Mouse (Mus musculus): Measurements from ENCODE around the gene Nt5c. TPM values are rescaled to one million over a fixed set of nuclear protein-coding genes. Genes with fewer than 3 reads are reported as not detected.
"Not testable (repeated sequence)": the region's sequence is repeated elsewhere in the genome, so short reads cannot be mapped to it uniquely, and the experiment has no call there.

Nt5c gene
- polyA plus RNA-seq (2015; fragmentation: Nextera tagmentation; extraction: Ambion mirVana), result 82.6 and 91.0 TPM in 2 replicates

DNA sequence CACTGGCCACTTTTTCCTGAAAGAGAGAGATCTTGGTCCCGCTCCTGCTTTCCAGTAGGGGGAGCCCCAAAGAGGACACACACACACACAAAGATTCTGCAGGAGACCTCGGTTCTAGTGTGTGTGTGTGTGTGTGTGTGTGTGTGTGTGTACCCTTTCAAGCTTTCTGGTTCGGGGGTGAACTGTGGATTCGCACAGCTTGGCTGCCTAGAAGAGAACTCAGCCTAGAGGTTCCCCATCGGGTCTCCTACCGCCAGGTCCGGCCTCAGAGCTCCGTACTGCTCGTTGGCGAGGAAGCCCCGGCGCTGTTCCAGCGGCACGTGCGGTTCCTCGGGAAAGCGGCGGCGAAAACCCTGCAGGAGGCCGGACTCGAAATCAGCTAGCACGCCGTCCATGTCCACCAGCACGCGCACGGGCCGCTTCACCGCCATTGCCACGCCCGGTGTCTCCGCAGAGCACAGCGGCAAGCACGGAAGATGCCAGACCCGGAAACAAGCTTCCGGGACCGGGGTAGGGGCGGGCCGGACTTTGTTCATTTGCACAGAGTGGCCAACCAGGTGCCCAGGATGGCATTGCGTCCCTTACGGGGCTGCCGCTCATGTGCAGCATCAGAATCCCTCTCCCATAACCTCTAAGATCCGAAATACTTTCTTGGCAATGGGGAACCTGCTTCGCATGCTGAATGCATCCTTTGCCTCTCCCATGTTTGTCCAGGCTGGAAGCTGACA lies at the start of gene Nt5c:
Gene Nt5c, minus strand, starts transcription at position 507 of the 728 bp plus-strand sequence.
- no peaks in the 10 kb centered on the region for H3K27me3 ChIP-seq (replicated peaks; ENCODE audit: control insufficient read depth, insufficient read depth, low read length)
- peaks cover 15% of the 10 kb centered on the region for H3K4me1 ChIP-seq (replicated peaks; ENCODE audit: control insufficient read depth, insufficient read depth, low read length)
- H3K9ac ChIP-seq (replicated peaks; ENCODE audit: low read depth, low read length), result peak within 1 kb of the TSS; percentile 60
- under 1% methylated on average over 43 of the region's 43 CpGs for WGBS
- H3K4me3 ChIP-seq (replicated peaks; ENCODE audit: low read length), result peak within 1 kb of the TSS; percentile 63
- H3K9me3 ChIP-seq (ENCODE audit: control insufficient read depth, low read length), result no peaks in the 10 kb centered on the region
- peak; percentile 91 for ATAC-seq
- H3K27ac ChIP-seq (ENCODE audit: low read length), result peak within 1 kb of the TSS; percentile 69
- no peaks in the 10 kb centered on the region for H3K36me3 ChIP-seq (ENCODE audit: control insufficient read depth, insufficient read depth)
- H3K4me2 ChIP-seq (ENCODE audit: low read length), result peak within 1 kb of the TSS; percentile 82

DNA sequence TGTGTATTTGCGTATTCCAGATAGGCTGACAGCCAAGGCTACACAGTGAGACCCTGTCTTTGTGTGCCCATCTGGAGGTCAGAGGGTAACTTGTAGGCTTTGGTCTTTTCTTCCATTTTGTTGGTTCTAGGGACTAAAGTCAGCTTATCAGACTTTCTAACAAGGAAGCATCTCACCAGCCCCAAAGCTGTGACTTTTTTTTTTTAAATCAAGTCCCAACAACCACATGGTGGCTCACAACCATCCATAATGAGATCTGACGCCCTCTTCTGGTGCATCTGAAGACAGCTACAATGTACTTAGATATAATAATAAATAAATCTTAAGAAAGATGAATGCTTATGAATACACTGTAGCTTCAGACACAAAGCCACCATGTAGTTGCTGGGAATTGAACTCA lies 46.4 kb upstream of the Nt5c start:
- no peak overlapping the region for H3K4me2 ChIP-seq (ENCODE audit: low read length)
- 71% methylated on average over 2 of the region's 2 CpGs for WGBS

DNA sequence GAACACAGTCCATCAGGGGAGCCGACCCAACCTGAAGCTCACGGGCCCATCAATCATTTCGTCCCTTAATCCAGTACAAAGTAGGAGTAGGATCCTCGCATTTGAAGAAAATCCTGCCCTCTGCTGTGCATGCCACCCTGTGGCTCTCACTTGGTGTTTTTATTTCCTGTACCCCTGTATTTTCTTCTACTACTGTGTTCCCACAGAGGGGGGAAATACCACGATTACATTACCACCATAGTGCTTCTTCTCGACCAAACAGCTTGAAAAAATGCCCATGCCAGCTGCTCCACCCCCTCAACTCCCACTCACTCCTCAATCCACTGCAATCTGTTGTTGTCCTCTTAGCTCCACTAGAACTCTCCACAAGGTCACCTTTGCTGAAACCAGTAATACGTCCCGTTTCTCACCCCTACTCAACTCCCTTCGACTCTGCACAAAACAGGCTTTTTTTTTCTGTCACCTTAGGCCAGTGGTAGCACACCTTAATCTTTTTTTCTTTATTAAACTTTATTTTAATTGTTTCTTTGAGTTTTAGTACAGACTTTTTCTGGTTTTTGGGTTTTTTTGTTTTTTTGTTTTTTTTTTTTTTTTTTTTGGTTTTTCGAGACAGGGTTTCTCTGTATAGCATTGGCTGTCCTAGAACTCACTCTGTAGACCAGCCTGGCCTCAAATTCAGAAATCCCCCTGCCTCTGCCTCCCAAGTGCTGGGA lies 45.4 kb upstream of the Nt5c start:
- WGBS, result 86% methylated on average over 10 of the region's 10 CpGs
- ATAC-seq, result no peak
- H3K27ac ChIP-seq (ENCODE audit: low read length), result peak overlapping the region; percentile 99

More for the DNA sequence above, 46.4 kb upstream of the Nt5c start:
- ATAC-seq, result no peak
- H3K27me3 ChIP-seq (replicated peaks; ENCODE audit: control insufficient read depth, insufficient read depth, low read length), result no peaks in the 10 kb centered on the region; the same call in 1 of the 2 replicates
- no peak overlapping the region for H3K27ac ChIP-seq (ENCODE audit: low read length)
- H3K4me3 ChIP-seq (replicated peaks; ENCODE audit: low read length), result no peak overlapping the region
- peaks cover 9% of the 10 kb centered on the region for H3K36me3 ChIP-seq (ENCODE audit: control insufficient read depth, insufficient read depth)
- peaks cover 15% of the 10 kb centered on the region for H3K4me1 ChIP-seq (replicated peaks; ENCODE audit: control insufficient read depth, insufficient read depth, low read length)
- H3K9me3 ChIP-seq (ENCODE audit: control insufficient read depth, low read length), result no peaks in the 10 kb centered on the region
- H3K9ac ChIP-seq (replicated peaks; ENCODE audit: low read depth, low read length), result no peak overlapping the region

DNA sequence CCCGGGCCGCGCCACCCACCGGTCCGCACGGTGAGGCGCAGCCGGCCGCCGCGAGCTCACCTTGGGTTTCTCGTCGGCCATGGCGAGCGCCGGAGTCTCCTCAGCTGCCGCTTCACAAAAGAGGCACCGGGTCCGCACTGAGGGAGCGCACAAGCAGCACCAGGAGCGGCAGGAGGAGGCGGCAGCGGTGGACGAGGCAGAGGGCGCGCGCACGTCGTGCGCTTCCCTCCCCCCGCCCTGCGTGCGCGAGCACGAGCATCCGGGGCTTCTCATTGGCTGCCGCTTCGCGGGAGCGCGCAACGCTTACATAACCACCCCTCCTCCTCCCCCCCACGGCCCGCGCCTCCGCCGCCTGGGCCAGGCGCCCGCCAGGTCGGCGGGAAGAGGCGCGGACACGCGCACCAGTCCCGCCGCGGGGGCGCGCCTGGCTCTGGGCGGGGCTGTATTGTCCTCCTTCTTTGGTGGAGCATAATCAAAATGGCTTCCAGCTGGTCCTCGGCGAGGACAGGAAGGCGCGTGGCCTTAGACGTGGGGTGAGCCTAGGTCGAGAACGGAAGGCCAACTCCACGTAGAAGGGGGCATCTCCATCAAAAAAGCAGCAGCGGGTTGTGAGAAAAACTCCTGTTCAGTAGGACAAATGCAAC lies 44.5 kb upstream of the Nt5c start, which contains the start of gene Sumo2:
Gene Sumo2, minus strand, starts transcription at position 239 of the 644 bp plus-strand sequence.
- Histone ChIP-seq H3K4me2 (ENCODE audit: low read length) (peak within 1 kb of the TSS; percentile 89), H3K36me3 (ENCODE audit: control insufficient read depth, insufficient read depth) (peaks cover 16% of the 10 kb centered on the region)

More for the DNA sequence above, 45.4 kb upstream of the Nt5c start:
- Histone ChIP-seq H3K4me1 (replicated peaks; ENCODE audit: control insufficient read depth, insufficient read depth, low read length) (peaks cover 15% of the 10 kb centered on the region), H3K36me3 (ENCODE audit: control insufficient read depth, insufficient read depth) (peaks cover 11% of the 10 kb centered on the region), H3K9ac (replicated peaks; ENCODE audit: low read depth, low read length) (peak overlapping the region; percentile 60), H3K4me2 (ENCODE audit: low read length) (peak overlapping the region; percentile 60), H3K4me3 (replicated peaks; ENCODE audit: low read length) (peak overlapping the region; percentile 92), H3K9me3 (ENCODE audit: control insufficient read depth, low read length) (no peaks in the 10 kb centered on the region), H3K27me3 (replicated peaks; ENCODE audit: control insufficient read depth, insufficient read depth, low read length) (no peaks in the 10 kb centered on the region)

DNA sequence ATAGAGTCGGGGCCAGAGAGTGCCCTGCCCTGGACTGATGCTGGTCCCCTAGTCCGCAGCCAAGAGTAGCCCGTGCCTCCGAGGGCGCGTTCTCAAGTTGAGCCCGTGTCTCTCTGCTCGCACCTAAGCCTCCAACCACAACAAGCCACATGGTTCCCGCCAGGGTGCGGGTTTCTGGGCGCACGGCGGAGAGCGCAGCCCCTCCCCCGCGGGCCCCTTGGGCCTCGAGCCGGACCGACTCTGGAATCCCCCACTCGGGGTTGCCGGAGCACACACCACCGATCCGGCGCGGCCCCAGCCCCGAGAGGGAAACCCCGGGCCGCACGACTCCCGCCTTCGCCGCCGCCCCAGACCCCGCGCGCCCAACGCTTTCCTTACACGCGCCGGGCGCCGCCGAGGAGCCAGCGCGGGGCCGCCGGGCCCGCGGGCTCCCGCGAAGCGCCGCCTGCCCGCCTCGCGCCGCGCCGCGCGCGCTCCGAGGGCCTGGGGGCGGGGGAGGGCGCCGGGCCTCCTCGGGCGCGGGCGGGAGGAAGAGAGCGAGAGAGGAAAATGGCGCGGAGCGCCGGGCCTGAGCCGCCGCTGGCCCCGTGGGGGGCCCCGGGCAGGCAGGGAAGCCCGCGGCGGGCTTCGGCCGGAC lies 43.9 kb upstream of the Nt5c start:
- Histone ChIP-seq H3K4me3 (replicated peaks; ENCODE audit: low read length) (peak overlapping the region; percentile 92), H3K27me3 (replicated peaks; ENCODE audit: control insufficient read depth, insufficient read depth, low read length) (no peaks in the 10 kb centered on the region), H3K4me2 (ENCODE audit: low read length) (peak overlapping the region; percentile 89), H3K9ac (replicated peaks; ENCODE audit: low read depth, low read length) (peak overlapping the region; percentile 92), H3K27ac (ENCODE audit: low read length) (peak overlapping the region; percentile 99), H3K4me1 (replicated peaks; ENCODE audit: control insufficient read depth, insufficient read depth, low read length) (peaks cover 17% of the 10 kb centered on the region), H3K9me3 (ENCODE audit: control insufficient read depth, low read length) (no peaks in the 10 kb centered on the region), H3K36me3 (ENCODE audit: control insufficient read depth, insufficient read depth) (peaks cover 17% of the 10 kb centered on the region)
- 1% methylated on average over 50 of the region's 84 CpGs for WGBS
- ATAC-seq, result peak; percentile 84

More for the DNA sequence above, 44.5 kb upstream of the Nt5c start, which contains the start of gene Sumo2:
- peak within 1 kb of the TSS; percentile 92 for H3K4me3 ChIP-seq (replicated peaks; ENCODE audit: low read length)
- H3K4me1 ChIP-seq (replicated peaks; ENCODE audit: control insufficient read depth, insufficient read depth, low read length), result peaks cover 17% of the 10 kb centered on the region
- H3K27ac ChIP-seq (ENCODE audit: low read length), result peak within 1 kb of the TSS; percentile 99
- H3K27me3 ChIP-seq (replicated peaks; ENCODE audit: control insufficient read depth, insufficient read depth, low read length), result no peaks in the 10 kb centered on the region
- peak; percentile 92 for ATAC-seq
- WGBS, result 2% methylated on average over 33 of the region's 70 CpGs
- peak within 1 kb of the TSS; percentile 92 for H3K9ac ChIP-seq (replicated peaks; ENCODE audit: low read depth, low read length)
- no peaks in the 10 kb centered on the region for H3K9me3 ChIP-seq (ENCODE audit: control insufficient read depth, low read length)

DNA sequence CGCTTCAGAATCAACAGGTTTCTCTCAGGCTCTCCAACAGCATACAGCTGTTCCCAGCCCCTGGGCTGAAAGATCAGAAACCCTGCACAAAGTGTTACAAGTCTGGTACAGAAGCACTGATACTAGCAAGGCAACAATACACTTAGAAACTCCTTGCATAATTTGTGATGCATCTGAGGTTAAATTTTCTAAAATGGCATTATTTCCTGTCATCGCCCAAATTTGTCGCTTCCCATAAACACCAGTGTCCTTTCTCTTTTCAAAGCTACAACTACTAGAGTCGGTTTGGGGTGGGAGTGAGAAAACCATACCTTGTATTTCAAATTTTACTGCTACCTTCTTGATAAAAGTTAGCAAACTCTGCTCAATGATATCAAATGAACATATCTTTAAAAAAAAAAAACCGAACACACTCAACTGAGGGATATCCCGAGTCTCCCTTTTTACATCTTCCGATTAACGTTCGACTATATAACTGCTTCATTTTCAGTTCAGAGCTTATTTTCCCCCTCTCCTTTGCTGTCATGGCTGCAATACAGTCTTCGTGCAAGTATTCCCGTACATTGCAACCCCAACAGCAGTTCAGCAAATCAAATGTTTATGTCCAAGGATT lies 43.2 kb upstream of the Nt5c start:
- WGBS, result 7% methylated on average over 11 of the region's 11 CpGs

DNA sequence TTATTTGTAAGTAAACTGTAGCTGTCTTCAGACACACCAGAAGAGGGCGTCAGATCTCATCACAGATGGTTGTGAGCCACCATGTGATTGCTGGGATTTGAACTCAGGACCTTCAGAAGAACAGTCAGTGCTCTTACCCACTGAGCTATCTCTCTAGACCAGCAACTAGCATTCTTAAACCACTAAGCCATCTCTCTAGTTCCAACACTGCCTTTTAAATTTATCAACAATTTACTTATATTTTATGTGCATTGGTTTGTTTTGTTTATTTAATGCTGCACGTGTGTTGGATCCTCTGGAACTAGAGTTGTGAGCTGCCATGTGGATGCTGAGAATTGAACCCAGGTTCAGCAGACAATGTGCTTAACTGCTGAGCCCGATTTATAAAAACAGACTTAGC lies 34.8 kb upstream of the Nt5c start:
- H3K4me3 ChIP-seq (replicated peaks; ENCODE audit: low read length); H3K4me1 ChIP-seq (replicated peaks; ENCODE audit: control insufficient read depth, insufficient read depth, low read length); H3K27ac ChIP-seq (ENCODE audit: low read length); ATAC-seq; H3K9ac ChIP-seq (replicated peaks; ENCODE audit: low read depth, low read length); H3K9me3 ChIP-seq (ENCODE audit: control insufficient read depth, low read length); H3K4me2 ChIP-seq (ENCODE audit: low read length); H3K27me3 ChIP-seq (replicated peaks; ENCODE audit: control insufficient read depth, insufficient read depth, low read length): not testable (repeated sequence)
- WGBS, result 81% methylated on average over 3 of the region's 3 CpGs
- H3K36me3 ChIP-seq (ENCODE audit: control insufficient read depth, insufficient read depth), result peaks cover 18% of the 10 kb centered on the region

More for the DNA sequence above, 43.2 kb upstream of the Nt5c start:
- ATAC-seq, result no peak
- H3K27ac ChIP-seq (ENCODE audit: low read length), result peak overlapping the region; percentile 99
- H3K9ac ChIP-seq (replicated peaks; ENCODE audit: low read depth, low read length), result peak overlapping the region; percentile 92
- peak overlapping the region; percentile 92 for H3K4me3 ChIP-seq (replicated peaks; ENCODE audit: low read length)
- H3K27me3 ChIP-seq (replicated peaks; ENCODE audit: control insufficient read depth, insufficient read depth, low read length), result no peaks in the 10 kb centered on the region
- no peaks in the 10 kb centered on the region for H3K9me3 ChIP-seq (ENCODE audit: control insufficient read depth, low read length)
- H3K4me1 ChIP-seq (replicated peaks; ENCODE audit: control insufficient read depth, insufficient read depth, low read length), result peaks cover 17% of the 10 kb centered on the region
- peaks cover 17% of the 10 kb centered on the region for H3K36me3 ChIP-seq (ENCODE audit: control insufficient read depth, insufficient read depth)
- H3K4me2 ChIP-seq (ENCODE audit: low read length), result peak overlapping the region; percentile 89

DNA sequence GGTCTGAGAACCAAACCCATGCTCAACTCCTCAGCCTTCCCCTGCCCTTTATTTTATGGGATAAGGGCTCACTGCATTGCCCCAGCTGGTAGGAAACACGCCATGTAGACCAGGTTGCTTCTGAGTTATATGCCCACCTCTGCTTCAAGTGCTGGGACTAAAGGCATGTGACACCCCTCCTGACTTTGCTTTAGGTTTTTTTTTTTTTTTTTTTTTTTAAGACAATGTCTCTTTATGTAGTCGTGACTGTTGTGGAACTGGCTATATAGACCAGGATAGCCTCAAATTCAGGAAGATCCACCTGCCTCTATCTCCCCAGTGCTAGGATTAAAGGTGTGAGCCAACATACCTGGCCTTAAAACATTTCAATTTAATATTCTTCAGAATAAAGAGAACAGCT lies 31.0 kb upstream of the Nt5c start:
- Histone ChIP-seq H3K27ac (ENCODE audit: low read length) (no peak overlapping the region), H3K27me3 (replicated peaks; ENCODE audit: control insufficient read depth, insufficient read depth, low read length) (no peaks in the 10 kb centered on the region), H3K4me1 (replicated peaks; ENCODE audit: control insufficient read depth, insufficient read depth, low read length) (no peaks in the 10 kb centered on the region), H3K9ac (replicated peaks; ENCODE audit: low read depth, low read length) (no peak overlapping the region), H3K4me3 (replicated peaks; ENCODE audit: low read length) (no peak overlapping the region), H3K4me2 (ENCODE audit: low read length) (no peak overlapping the region), H3K36me3 (ENCODE audit: control insufficient read depth, insufficient read depth) (peaks cover 10% of the 10 kb centered on the region), H3K9me3 (ENCODE audit: control insufficient read depth, low read length) (no peaks in the 10 kb centered on the region)
- 60% methylated on average over 2 of the region's 2 CpGs for WGBS
- ATAC-seq, result no peak

Measured in forebrain, embryonic 16.5 days (tissue).